Mouse (Mus musculus) gonadal fat pad, adult 2 months (tissue): Measurements from ENCODE around the gene Zfp493. TPM values are rescaled to one million over a fixed set of nuclear protein-coding genes. Genes with fewer than 3 reads are reported as not detected.

ENCODE experiments used
- polyA plus RNA-seq: library from polyadenylated mRNA; depleted of rRNA; stranded (reverse); fragments of >200 nt; gene quantifications from 2 replicates; pipeline ENCODE4 v1.2.3, GENCODE M21; 2012; rRNA removed

Gene Zfp493
- polyA plus RNA-seq, 1 experiment, result 0.45 TPM

Other genes with a start within 250 kb of the Zfp493 start
- 2.6 and 3.1 TPM in 2 replicates for gene Zfp748, start 225.9 kb upstream of the Zfp493 start, polyA plus RNA-seq
- 0.80 and 0.92 TPM in 2 replicates for gene Zfp729b, start 170.0 kb upstream of the Zfp493 start, polyA plus RNA-seq
- 0.44 and 0.92 TPM in 2 replicates for gene Gm49345, start 141.9 kb upstream of the Zfp493 start, polyA plus RNA-seq
- 0.81 and 1.0 TPM in 2 replicates for gene Zfp729a, start 141.9 kb upstream of the Zfp493 start, polyA plus RNA-seq
- gene Zfp738, start 92.6 kb upstream of the Zfp493 start, polyA plus RNA-seq, result 5.5 and 6.1 TPM in 2 replicates
- 1.3 and 1.6 TPM in 2 replicates for gene Zfp65, start 50.5 kb upstream of the Zfp493 start, polyA plus RNA-seq
- gene Zfp85, start 24.5 kb upstream of the Zfp493 start, polyA plus RNA-seq, result 0.69 and 0.96 TPM in 2 replicates
- 0.57 and 0.89 TPM in 2 replicates for gene Zfp273, start 34.0 kb downstream of the Zfp493 start, polyA plus RNA-seq
- gene Gm10037, start 51.4 kb downstream of the Zfp493 start, polyA plus RNA-seq, result 1.3 and 1.9 TPM in 2 replicates
- gene BC048507, start 83.6 kb downstream of the Zfp493 start, polyA plus RNA-seq, result not detected in 2 replicates